Mouse (Mus musculus) effector memory CD4-positive, alpha-beta T cell, adult 5 months (primary cell): ENCODE results near the gene Tctn3. TPM values are rescaled to one million over a fixed set of nuclear protein-coding genes. Genes with fewer than 3 reads are reported as not detected.

Source experiments
- polyA plus RNA-seq: library from polyadenylated mRNA; unstranded; fragments of 100-300 nt; shearing (Covaris generic); gene quantifications from one replicate; pipeline ENCODE4 v1.2.1, GENCODE M21; 2017

The Tctn3 gene
- 7.7 TPM for polyA plus RNA-seq

DNA sequence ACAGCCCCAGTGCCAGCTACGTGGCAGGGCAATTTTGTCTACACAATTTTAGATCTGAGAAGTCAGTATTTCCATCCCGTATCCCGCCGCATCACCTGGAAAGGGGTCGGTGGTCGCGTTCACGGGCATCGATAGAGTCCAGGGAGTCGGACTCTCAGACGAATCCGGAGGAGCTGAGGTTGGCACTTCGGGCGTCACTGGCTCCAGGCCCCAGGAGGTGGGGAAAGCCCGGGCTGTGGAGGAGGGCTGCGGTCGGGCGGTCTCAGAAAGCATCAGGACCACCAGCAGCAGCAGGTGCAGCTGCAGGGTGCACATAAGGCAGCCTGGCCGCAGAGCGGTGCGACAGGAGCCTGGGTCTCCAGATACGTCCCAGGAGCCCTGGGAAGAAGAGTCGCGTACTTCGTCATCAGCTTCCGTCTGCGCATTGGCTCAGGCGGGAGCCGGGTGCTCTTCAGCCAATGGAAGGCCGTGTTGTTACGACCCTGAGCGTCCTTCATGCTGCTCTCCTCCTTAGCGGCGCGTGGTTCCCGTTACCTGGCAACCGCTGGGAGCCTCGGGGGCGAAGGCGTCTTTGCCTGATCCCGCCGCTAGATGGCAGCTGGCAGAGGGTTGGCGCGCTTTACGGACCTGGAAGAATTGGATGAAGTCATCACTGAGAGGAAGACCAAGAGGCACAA lies at the start of gene Tctn3, which contains the start of gene Entpd1:
Gene Tctn3 (minus strand): TSS at position 404 of the 677 bp plus-strand sequence.
Gene Entpd1 (plus strand): TSS at position 537 of the 677 bp plus-strand sequence.

DNA sequence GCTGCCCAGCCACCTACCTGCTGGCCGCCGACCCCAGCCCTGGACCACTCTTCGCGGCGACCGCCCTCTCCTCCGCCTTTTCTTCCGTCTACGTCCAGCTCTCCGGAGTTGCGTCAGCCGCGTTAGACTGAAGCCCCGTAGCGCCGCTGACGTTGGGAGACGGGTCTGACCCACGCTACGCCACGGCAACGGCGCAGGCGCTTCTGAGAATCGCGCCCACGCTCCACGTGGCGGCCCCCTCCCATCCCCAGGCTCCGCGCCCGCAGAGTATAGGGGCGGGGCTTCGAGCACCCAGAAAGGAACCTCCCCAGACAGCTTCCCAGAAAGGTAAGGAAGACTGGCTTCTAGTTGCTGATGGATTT lies 23.8 kb downstream of the Tctn3 start, which contains the start of gene Aldh18a1:
Gene Aldh18a1 (minus strand): TSS at position 171 of the 362 bp plus-strand sequence.

Other genes starting within 250 kb of the Tctn3 start
- 23.2 TPM for gene Sorbs1, start 98.5 kb downstream of the Tctn3 start, polyA plus RNA-seq
- 37.5 TPM for gene Aldh18a1, start 23.8 kb downstream of the Tctn3 start, polyA plus RNA-seq
- 8.1 TPM for gene Entpd1, start 133 bp upstream of the Tctn3 start, polyA plus RNA-seq
- not detected for gene Cc2d2b, start 136.5 kb upstream of the Tctn3 start, polyA plus RNA-seq
- 1.2 TPM for gene Ccnj, start 219.0 kb upstream of the Tctn3 start, polyA plus RNA-seq